Mouse (Mus musculus): ENCODE measurements around the gene Slamf7. TPM values are rescaled to one million over a fixed set of nuclear protein-coding genes. Genes with fewer than 3 reads are reported as not detected.
"Not testable (repeated sequence)": the region's sequence is repeated elsewhere in the genome, so short reads cannot be mapped to it uniquely, and the experiment has no call there.

Gene Slamf7
- total RNA-seq (2021), result 1 to 10 TPM in 1 of 2 experiments, under 1 TPM in 1; 0.66 to 3.0 TPM
- long read RNA-seq, experiment 1, result 0 reads
- long read RNA-seq, experiment 2, result 0 reads

GRCm38 (mm10) chr1:171652734-171653133, at the start of gene Slamf7:
Slamf7 (minus strand) TSS chr1:171653035.
- no peak for DNase-seq (ENCODE audit: low spot score in 2 of 2)

- DNase-seq (ENCODE audit: low spot score in 2 of 2), result no peak
Observed at GRCm38 (mm10) chr1:171698983-171699382, 46.1 kb upstream of the Slamf7 start.

GRCm38 (mm10) chr1:171693918-171694317, 41.1 kb upstream of the Slamf7 start:
- no peak for DNase-seq (ENCODE audit: low spot score in 2 of 2)

- no peak for DNase-seq (ENCODE audit: low spot score in 2 of 2)
Observed at GRCm38 (mm10) chr1:171687320-171687719, 34.5 kb upstream of the Slamf7 start.

GRCm38 (mm10) chr1:171684923-171685322, 32.1 kb upstream of the Slamf7 start:
- no peak for DNase-seq (ENCODE audit: low spot score in 2 of 2)

GRCm38 (mm10) chr1:171681531-171682299, 28.9 kb upstream of the Slamf7 start, which contains the start of gene Cd48:
Cd48 (plus strand) TSS chr1:171682009.
- DNase-seq (ENCODE audit: low spot score in 2 of 2), result no peak

- no peak for DNase-seq (ENCODE audit: low spot score in 2 of 2)
Observed at GRCm38 (mm10) chr1:171681009-171681408, 28.2 kb upstream of the Slamf7 start.

GRCm38 (mm10) chr1:171677721-171678120, 24.9 kb upstream of the Slamf7 start:
- no peak for DNase-seq (ENCODE audit: low spot score in 2 of 2)

GRCm38 (mm10) chr1:171674467-171674866, 21.6 kb upstream of the Slamf7 start:
- no peak for DNase-seq (ENCODE audit: low spot score in 2 of 2)

- DNase-seq (ENCODE audit: low spot score in 2 of 2), result no peak
Observed at GRCm38 (mm10) chr1:171672854-171673475, 20.1 kb upstream of the Slamf7 start.

- not testable (repeated sequence) for DNase-seq (ENCODE audit: low spot score in 2 of 2)
Observed at GRCm38 (mm10) chr1:171672451-171672850, 19.6 kb upstream of the Slamf7 start.

GRCm38 (mm10) chr1:171667160-171667559, 14.3 kb upstream of the Slamf7 start:
- DNase-seq (ENCODE audit: low spot score in 2 of 2), result no peak

GRCm38 (mm10) chr1:171666350-171666749, 13.5 kb upstream of the Slamf7 start:
- no peak for DNase-seq (ENCODE audit: low spot score in 2 of 2)

GRCm38 (mm10) chr1:171663757-171664156, 10.9 kb upstream of the Slamf7 start:
- DNase-seq (ENCODE audit: low spot score in 2 of 2), result no peak

- no peak for DNase-seq (ENCODE audit: low spot score in 2 of 2)
Observed at GRCm38 (mm10) chr1:171661482-171661881, 8.6 kb upstream of the Slamf7 start.

GRCm38 (mm10) chr1:171660423-171660822, 7.6 kb upstream of the Slamf7 start:
- no peak for DNase-seq (ENCODE audit: low spot score in 2 of 2)

GRCm38 (mm10) chr1:171658561-171658991, 5.7 kb upstream of the Slamf7 start:
- no peak for DNase-seq (ENCODE audit: low spot score in 2 of 2)

- DNase-seq (ENCODE audit: low spot score in 2 of 2), result no peak
Observed at GRCm38 (mm10) chr1:171648840-171649239, 4.0 kb downstream of the Slamf7 start.

- DNase-seq (ENCODE audit: low spot score in 2 of 2), result no peak
Observed at GRCm38 (mm10) chr1:171647716-171648115, 5.1 kb downstream of the Slamf7 start.

GRCm38 (mm10) chr1:171646429-171646940, 6.3 kb downstream of the Slamf7 start:
- DNase-seq (ENCODE audit: low spot score in 2 of 2), result no peak

GRCm38 (mm10) chr1:171643612-171644011, 9.2 kb downstream of the Slamf7 start:
- no peak for DNase-seq (ENCODE audit: low spot score in 2 of 2)

GRCm38 (mm10) chr1:171640796-171641195, 12.0 kb downstream of the Slamf7 start:
- DNase-seq (ENCODE audit: low spot score in 2 of 2), result no peak
